Mouse (Mus musculus): ENCODE measurements around the gene Gm13694.

DNA sequence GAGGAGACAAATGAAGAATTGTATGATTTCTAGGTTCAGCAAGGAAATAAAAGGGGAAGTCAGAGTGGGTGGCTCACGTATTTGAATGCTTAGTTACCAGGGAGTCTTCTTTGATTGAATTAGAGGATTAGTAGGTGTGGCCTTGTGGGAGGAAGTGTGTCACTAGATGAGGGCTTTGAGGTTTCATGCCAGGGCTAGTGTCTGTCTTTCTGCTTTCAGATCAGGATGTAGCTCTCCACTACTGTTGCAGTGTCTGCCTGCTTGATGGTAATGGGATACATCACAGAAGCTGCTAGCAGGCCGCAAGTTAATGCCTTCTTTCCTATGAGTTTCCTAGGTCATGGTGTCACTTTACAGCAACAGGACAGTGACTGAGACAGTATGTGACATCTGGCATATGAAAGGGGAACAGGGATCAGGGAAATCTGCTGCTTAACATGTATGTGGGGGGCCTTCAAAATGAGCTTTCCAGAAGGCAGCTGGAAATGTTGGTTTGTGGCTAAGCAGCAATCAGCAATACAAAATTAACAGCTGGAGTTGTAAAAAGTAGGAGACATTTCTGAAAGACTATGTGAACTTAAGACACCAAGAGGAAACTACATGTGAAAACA, 49.1 kb upstream of the Gm13694 start:
- no peak for TF ChIP-seq TAL1 (IDR thresholded peaks at IDR 0.05; ENCODE audit: low read length)
- TF ChIP-seq GATA1 (IDR thresholded peaks at IDR 0.05; ENCODE audit: low read length), result no peak

All from erythroblast, embryonic 14.5 days (primary cell).